Mouse (Mus musculus) WW6 (cell line): ENCODE data around the gene Gpx4.

Experiments used
- DNase-seq: peaks from one replicate; pipeline ENCODE4 v3.0.0-alpha.2; 2013; ENCODE audit warnings: low read depth, low spot score

Gene Gpx4

GRCm38 (mm10) chr10:80047041-80047565 is at the start of gene Gpx4:
Gene Gpx4, plus strand, starts transcription at chr10:80047166.
- DNase-seq: no peak

- no peak for DNase-seq
Measured at GRCm38 (mm10) chr10:79997819-79998218, 49.1 kb upstream of the Gpx4 start.

- no peak for DNase-seq
Measured at GRCm38 (mm10) chr10:80001945-80002344, 45.0 kb upstream of the Gpx4 start.

GRCm38 (mm10) chr10:80002829-80003228 is 44.1 kb upstream of the Gpx4 start:
- DNase-seq: no peak

GRCm38 (mm10) chr10:80003374-80004232 is 43.4 kb upstream of the Gpx4 start:
- no peak for DNase-seq

- no peak for DNase-seq
Measured at GRCm38 (mm10) chr10:80004233-80004705, 42.7 kb upstream of the Gpx4 start.

- DNase-seq: no peak
Measured at GRCm38 (mm10) chr10:80011740-80012139, 35.2 kb upstream of the Gpx4 start.

- DNase-seq: no peak
Measured at GRCm38 (mm10) chr10:80013609-80014008, 33.4 kb upstream of the Gpx4 start.

GRCm38 (mm10) chr10:80014484-80015290 is 32.3 kb upstream of the Gpx4 start:
- DNase-seq: no peak

GRCm38 (mm10) chr10:80015583-80015982 is 31.4 kb upstream of the Gpx4 start:
- DNase-seq: no peak

GRCm38 (mm10) chr10:80016511-80016910 is 30.5 kb upstream of the Gpx4 start, which contains the start of gene Arhgap45:
Gene Arhgap45, plus strand, starts transcription at chr10:80016653.
- DNase-seq: no peak

GRCm38 (mm10) chr10:80016931-80017330 is 30.0 kb upstream of the Gpx4 start:
- DNase-seq: no peak

- DNase-seq: no peak
Measured at GRCm38 (mm10) chr10:80017361-80017760, 29.6 kb upstream of the Gpx4 start.

- no peak for DNase-seq
Measured at GRCm38 (mm10) chr10:80017771-80018170, 29.2 kb upstream of the Gpx4 start.

GRCm38 (mm10) chr10:80018739-80019297 is 28.1 kb upstream of the Gpx4 start:
- DNase-seq: no peak

GRCm38 (mm10) chr10:80019471-80020131 is 27.4 kb upstream of the Gpx4 start:
- DNase-seq: no peak

GRCm38 (mm10) chr10:80020191-80020590 is 26.8 kb upstream of the Gpx4 start:
- DNase-seq: no peak

- no peak for DNase-seq
Measured at GRCm38 (mm10) chr10:80020603-80021319, 26.2 kb upstream of the Gpx4 start.

GRCm38 (mm10) chr10:80021320-80021641 is 25.7 kb upstream of the Gpx4 start:
- no peak for DNase-seq

GRCm38 (mm10) chr10:80022164-80022563 is 24.8 kb upstream of the Gpx4 start:
- DNase-seq: no peak

GRCm38 (mm10) chr10:80022806-80023205 is 24.2 kb upstream of the Gpx4 start:
- no peak for DNase-seq
